ENCODE assay signal across 7 mouse cellular contexts in the genomic region with DNA sequence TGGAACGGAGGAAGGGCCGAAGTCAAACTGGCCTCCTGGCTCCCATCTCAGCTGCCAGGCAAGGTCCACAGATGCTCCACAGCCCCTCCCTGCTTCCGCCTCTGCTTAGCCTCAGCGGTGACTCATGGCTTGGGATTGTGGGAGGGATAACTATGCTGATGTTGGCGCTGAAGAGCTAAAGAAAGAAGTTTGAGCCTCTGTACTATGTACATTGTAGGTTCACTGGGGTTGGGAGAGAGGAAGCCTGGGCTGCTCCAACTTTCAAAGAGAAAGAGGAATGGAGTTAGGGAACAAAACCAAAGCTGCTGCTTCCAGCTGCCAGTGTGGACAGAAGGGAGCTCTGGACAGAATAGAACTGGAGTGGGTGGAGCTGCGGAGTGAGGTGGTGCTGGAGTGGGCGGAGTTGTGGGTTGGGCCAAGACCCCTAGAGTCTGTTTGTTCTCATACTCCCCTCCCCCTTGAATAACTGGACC. TPM values are rescaled to one million over a fixed set of nuclear protein-coding genes. Genes with fewer than 3 reads are reported as not detected.
DNase-seq lines count a peak whose midpoint lies in the region; ATAC-seq lines count a peak whose summit lies in the region.

No protein-coding gene starts in this region.

- WGBS in heart, embryonic 10.5 days, result 8% methylated on average over 7 of the region's 7 CpGs
- WGBS in midbrain, embryonic 13.5 days, result 34% methylated on average over 7 of the region's 7 CpGs

- H3K4me2 ChIP-seq in midbrain, embryonic 13.5 days (replicated peaks), result no peak overlapping the region

- DNase-seq in adrenal gland, adult 18-20 months (ENCODE audit: low spot score in 2 of 2), result peak; percentile 46 to 52
- DNase-seq in adrenal gland, postnatal 36 days, result peak; percentile 75 to 78
- peak; percentile 89 for DNase-seq in heart, embryonic 10.5 days (ENCODE audit: low spot score)
- peak; percentile 6 to 14 for DNase-seq in kidney, postnatal 36 days
- no peak for DNase-seq in MN1 (ENCODE audit: low spot score)

- H3K4me3 ChIP-seq in heart, embryonic 10.5 days, result peak overlapping the region; percentile 45
- H3K4me3 ChIP-seq in midbrain, embryonic 13.5 days (replicated peaks), result no peak overlapping the region

- ATAC-seq in midbrain, embryonic 13.5 days, result peak; percentile 57
- ATAC-seq in erythroblast, adult 5-6 weeks (replicated peaks; ENCODE audit: low FRiP score, poor library complexity, severe bottlenecking), result no peak

- H3K9ac ChIP-seq in midbrain, embryonic 13.5 days (replicated peaks), result no peak overlapping the region

- peaks cover 12% of the 10 kb centered on the region for H3K4me1 ChIP-seq in heart, embryonic 10.5 days
- peaks cover 11% of the 10 kb centered on the region; the same call in 1 of the 2 replicates for H3K4me1 ChIP-seq in midbrain, embryonic 13.5 days (replicated peaks)

- H3K9me3 ChIP-seq in heart, embryonic 10.5 days, result no peaks in the 10 kb centered on the region
- H3K9me3 ChIP-seq in midbrain, embryonic 13.5 days, result no peaks in the 10 kb centered on the region

- no peaks in the 10 kb centered on the region for H3K36me3 ChIP-seq in heart, embryonic 10.5 days
- H3K36me3 ChIP-seq in midbrain, embryonic 13.5 days, result no peaks in the 10 kb centered on the region

- H3K27ac ChIP-seq in heart, embryonic 10.5 days, result peak overlapping the region; percentile 79
- no peak overlapping the region for H3K27ac ChIP-seq in midbrain, embryonic 13.5 days

- peaks cover 6% of the 10 kb centered on the region; the same call in 1 of the 2 replicates for H3K27me3 ChIP-seq in heart, embryonic 10.5 days (ENCODE audit: insufficient read depth, poor library complexity, severe bottlenecking)
- H3K27me3 ChIP-seq in midbrain, embryonic 13.5 days, result no peaks in the 10 kb centered on the region

RNA-seq across cellular contexts. Expression of gene Kcnf1, which starts 7.7 kb away (rescaled TPM):
- under 1 TPM; 0.33 to 0.51 TPM for total RNA-seq in adrenal gland, adult 18-20 months (2021)
- total RNA-seq in adrenal gland, postnatal 36 days (2021), result under 1 TPM; 0.10 to 0.20 TPM
- 0.85 and 1.1 TPM in 2 replicates for polyA plus RNA-seq in heart, embryonic 10.5 days (2016; fragmentation: Nextera tagmentation; extraction: Ambion mirVana)
- polyA plus RNA-seq in midbrain, embryonic 13.5 days (2015; fragmentation: Nextera tagmentation; extraction: Ambion mirVana), result 2.3 and 2.8 TPM in 2 replicates
- not detected in 2 replicates for total RNA-seq in erythroblast, adult 5-6 weeks (2015; ENCODE audit: low replicate concordance)
- total RNA-seq in erythroblast, adult 5-6 weeks (2017; ENCODE audit: low replicate concordance), result not detected in 2 replicates
